Mouse (Mus musculus): Measurements from ENCODE around the gene Dok3.

DNA sequence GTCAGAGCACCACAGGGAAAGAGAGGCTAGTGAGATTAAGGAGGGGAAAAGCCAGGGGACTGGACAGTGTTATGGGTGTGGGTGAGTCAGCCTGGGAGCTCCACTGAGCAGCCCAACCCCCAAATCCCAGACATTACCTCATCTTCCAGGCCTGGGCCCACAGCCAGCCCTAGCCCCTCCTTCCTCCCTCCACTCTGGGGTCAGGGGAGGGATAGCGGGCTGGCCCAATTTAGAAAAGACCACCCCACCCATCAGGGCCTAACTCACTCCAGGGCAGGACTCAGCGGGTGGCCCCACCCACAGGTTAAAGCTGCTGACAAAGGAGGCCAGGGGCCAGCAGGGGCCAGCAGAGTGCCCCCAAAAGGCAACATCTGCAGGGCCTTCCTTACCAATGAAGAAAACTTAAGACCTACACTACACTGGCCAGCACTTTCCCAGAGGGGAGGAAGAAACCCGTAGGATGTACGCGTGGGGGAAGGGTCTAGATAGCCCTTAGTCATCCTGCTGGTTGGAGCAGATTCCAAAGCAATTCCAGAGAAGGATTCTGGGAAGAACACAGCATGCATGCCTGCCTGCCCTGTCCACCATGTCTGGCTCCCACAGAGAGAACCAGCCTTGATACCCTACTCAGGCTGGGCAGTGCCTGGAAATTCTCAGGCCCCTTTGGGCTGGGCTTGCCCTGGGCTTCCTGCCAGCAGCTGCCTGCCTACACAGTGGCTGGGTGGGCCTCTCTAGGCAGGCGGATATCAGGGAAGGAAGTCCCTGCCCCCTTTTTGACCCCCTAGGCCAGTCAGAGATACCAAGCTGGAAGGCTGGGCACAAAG lies 18.2 kb downstream of the Dok3 start:
- TF ChIP-seq POLR2A (IDR thresholded peaks at IDR 0.05; ENCODE audit: low read depth, low read length) (no peak), CTCF (IDR thresholded peaks at IDR 0.05; ENCODE audit: extremely low read depth, insufficient read depth, insufficient read length, insufficient replicate concordance) (no peak)
